Mouse (Mus musculus) cortical plate, adult 2 months (tissue): ENCODE data around the gene Stac2.

Source experiments
- CTCF ChIP-seq: fragments of 200-500 bp; IDR thresholded peaks from 2 replicates; pipeline ENCODE4 v1.5.1; 2011; ENCODE audit warnings: mild to moderate bottlenecking, control low read depth, low read length; ENCODE audit not compliant: insufficient read depth; ENCODE audit errors: extremely low read depth
- POLR2A ChIP-seq: fragments of 200-500 bp; IDR thresholded peaks from 2 replicates; pipeline ENCODE4 v1.6.1; 2011; ENCODE audit warnings: mild to moderate bottlenecking, low read length, control low read depth; ENCODE audit not compliant: insufficient read depth; ENCODE audit errors: extremely low read depth

- TF ChIP-seq POLR2A: no peak
- no peak for TF ChIP-seq CTCF
Observed at GRCm38 (mm10) chr11:98034840-98035239, 18.4 kb downstream of the Stac2 start.
